Mouse (Mus musculus) MEL (cell line): ENCODE measurements around the gene Atp8b5.

ENCODE experiments used
- CTCF ChIP-seq, 3 experiments: IDR thresholded peaks in 2 of 3; conservative IDR thresholded peaks in 1 of 3; 2 replicates each; pipeline ENCODE4 v1.5.1; 2011 to 2012; ENCODE audit warnings: low read length in 3 of 3, low read depth in 2 of 3, mild to moderate bottlenecking in 2 of 3, improper control_type of control experiment in 1 of 3, inconsistent platforms in 1 of 3, mixed read lengths in 1 of 3, moderate library complexity in 1 of 3; ENCODE audit not compliant: control insufficient read depth in 1 of 3, insufficient read depth in 1 of 3, poor library complexity in 1 of 3, severe bottlenecking in 1 of 3
- TAL1 ChIP-seq: IDR thresholded peaks from 2 replicates; pipeline ENCODE4 v1.6.1; 2012; ENCODE audit warnings: mild to moderate bottlenecking, inconsistent platforms, low read length, moderate library complexity, mixed read lengths

DNA sequence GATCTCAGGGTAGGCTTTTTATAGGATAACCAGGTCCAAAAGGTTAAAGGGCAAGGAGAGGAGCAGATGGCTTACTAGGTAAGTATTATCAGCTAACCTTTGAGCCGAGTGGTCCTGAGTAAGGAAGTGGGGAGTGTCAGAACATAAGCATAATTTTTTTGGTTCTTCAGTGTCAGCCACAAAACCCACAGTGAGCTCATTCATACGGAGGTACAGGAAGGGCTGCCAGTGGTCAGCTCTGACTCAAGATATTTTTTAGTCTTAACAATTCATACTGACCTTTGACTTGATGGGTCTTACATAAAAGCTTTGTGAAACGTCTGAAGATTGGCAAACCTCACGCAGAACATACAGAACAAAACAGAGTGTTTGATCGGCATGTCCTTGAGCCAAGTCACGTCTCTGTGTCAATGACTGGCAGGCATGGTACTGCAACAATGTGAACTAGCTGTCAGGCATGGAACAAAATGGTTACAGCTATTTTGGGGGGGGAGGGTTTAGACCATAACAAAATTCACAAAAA is 83.1 kb downstream of the Atp8b5 start:
- TF ChIP-seq TAL1 (no peak), CTCF (IDR thresholded peaks at IDR 0.05 in 2 of 3, conservative IDR thresholded peaks at IDR 0.05 in 1 of 3; ENCODE audit: control insufficient read depth in 1 of 3, insufficient read depth in 1 of 3, low read depth in 2 of 3, low read length in 3 of 3, poor library complexity in 1 of 3, severe bottlenecking in 1 of 3) (no peak)
